In the genomic region with DNA sequence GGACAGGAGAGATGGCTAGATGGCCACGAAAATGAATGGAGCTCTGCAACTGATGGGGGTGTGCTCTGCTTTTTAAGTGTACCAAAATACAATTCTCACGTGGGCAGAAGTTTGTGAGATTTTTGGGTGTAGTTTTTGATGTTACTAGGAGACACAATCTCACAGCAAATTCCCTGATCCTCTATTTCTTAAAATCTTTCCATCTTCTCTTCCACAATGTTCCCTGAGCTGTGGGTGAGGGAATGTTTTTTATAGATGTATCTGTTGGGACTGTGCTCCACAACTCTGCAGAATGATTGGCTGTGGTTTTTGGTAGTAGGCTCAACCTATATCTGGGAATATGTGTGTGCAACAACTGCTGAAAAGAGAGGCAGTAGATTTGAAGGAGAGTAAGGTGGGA, we compare ENCODE assay signal across 27 mouse cellular contexts. TPM values are rescaled to one million over a fixed set of nuclear protein-coding genes. Genes with fewer than 3 reads are reported as not detected.
"Had no signal": no experiment of that assay in that cellular context is flagged by ENCODE, and none has a peak within 500 bp of the region (broad histone marks: within the 10 kb centered on the region; RNA-seq: fewer than 3 reads in every experiment).

No protein-coding gene starts in this region.

- DNase-seq: lung, adult 18-20 months; lung, embryonic 14.5 days; lung, postnatal 10 days; lung, postnatal 4 days; midbrain, embryonic 14.5 days; retina, postnatal 1 day; right cerebral cortex, postnatal 14 days; right cerebral cortex, postnatal 4 days; spleen, adult 18-20 months; thymus, adult 2 months; thymus, postnatal 25 days; thymus, postnatal 4 days had no signal

RNA-seq across cellular contexts. Expression of a gene that starts 1.6 kb away (rescaled TPM):
- total RNA-seq: megakaryocyte, adult 5-6 weeks; megakaryocyte-erythroid progenitor cell, adult 5-6 weeks had no signal
- polyA plus RNA-seq: lung, embryonic 14.5 days; lung, embryonic 16.5 days; midbrain, embryonic 10.5 days; midbrain, embryonic 12.5 days; midbrain, embryonic 14.5 days; myocyte; neural tube, embryonic 11.5 days; neural tube, embryonic 13.5 days; neural tube, embryonic 15.5 days; small intestine, adult 2 months; stomach, embryonic 14.5 days; stomach, embryonic 16.5 days; testis, adult 2 months; thymus, adult 2 months; urinary bladder, adult 2 months had no signal

RNA-seq across cellular contexts. Expression of a gene that starts 5.3 kb away (rescaled TPM):
- total RNA-seq: megakaryocyte, adult 5-6 weeks; megakaryocyte-erythroid progenitor cell, adult 5-6 weeks had no signal
- polyA plus RNA-seq: lung, embryonic 14.5 days; lung, embryonic 16.5 days; midbrain, embryonic 10.5 days; midbrain, embryonic 12.5 days; midbrain, embryonic 14.5 days; midbrain, embryonic 16.5 days; myocyte; neural tube, embryonic 11.5 days; neural tube, embryonic 13.5 days; neural tube, embryonic 15.5 days; small intestine, adult 2 months; stomach, embryonic 14.5 days; stomach, embryonic 16.5 days; testis, adult 2 months; thymus, adult 2 months; urinary bladder, adult 2 months had no signal

RNA-seq across cellular contexts. Expression of a gene that starts 10.6 kb away (rescaled TPM):
- total RNA-seq: megakaryocyte, adult 5-6 weeks; megakaryocyte-erythroid progenitor cell, adult 5-6 weeks had no signal
- polyA plus RNA-seq: lung, embryonic 14.5 days; lung, embryonic 16.5 days; midbrain, embryonic 10.5 days; midbrain, embryonic 12.5 days; midbrain, embryonic 14.5 days; midbrain, embryonic 16.5 days; myocyte; neural tube, embryonic 11.5 days; neural tube, embryonic 13.5 days; neural tube, embryonic 15.5 days; small intestine, adult 2 months; stomach, embryonic 14.5 days; stomach, embryonic 16.5 days; testis, adult 2 months; thymus, adult 2 months; urinary bladder, adult 2 months had no signal

RNA-seq across cellular contexts. Expression of a gene that starts 13.1 kb away (rescaled TPM):
- total RNA-seq: megakaryocyte, adult 5-6 weeks; megakaryocyte-erythroid progenitor cell, adult 5-6 weeks had no signal
- polyA plus RNA-seq: lung, embryonic 14.5 days; lung, embryonic 16.5 days; midbrain, embryonic 10.5 days; midbrain, embryonic 12.5 days; midbrain, embryonic 14.5 days; midbrain, embryonic 16.5 days; myocyte; neural tube, embryonic 11.5 days; neural tube, embryonic 13.5 days; neural tube, embryonic 15.5 days; stomach, embryonic 14.5 days; stomach, embryonic 16.5 days; testis, adult 2 months; thymus, adult 2 months; urinary bladder, adult 2 months had no signal

RNA-seq across cellular contexts. Expression of a gene that starts 16.7 kb away (rescaled TPM):
- total RNA-seq: megakaryocyte, adult 5-6 weeks; megakaryocyte-erythroid progenitor cell, adult 5-6 weeks had no signal
- polyA plus RNA-seq: lung, embryonic 14.5 days; lung, embryonic 16.5 days; midbrain, embryonic 10.5 days; midbrain, embryonic 12.5 days; midbrain, embryonic 14.5 days; midbrain, embryonic 16.5 days; myocyte; neural tube, embryonic 11.5 days; neural tube, embryonic 13.5 days; neural tube, embryonic 15.5 days; small intestine, adult 2 months; stomach, embryonic 14.5 days; stomach, embryonic 16.5 days; testis, adult 2 months; thymus, adult 2 months; urinary bladder, adult 2 months had no signal
